Mouse (Mus musculus) adrenal gland, adult 2 months (tissue): ENCODE results near the gene Zfp777. TPM values are rescaled to one million over a fixed set of nuclear protein-coding genes. Genes with fewer than 3 reads are reported as not detected.

ENCODE experiments used
- DNase-seq: peaks from one replicate; pipeline ENCODE4 v3.0.0; 2021
- microRNA-seq, 2 experiments: library from miRNA; unstranded; fragments of <30 nt; microRNA quantifications; one replicate each; pipeline ENCODE4 v1.2.0; 2021
- polyA plus RNA-seq: library from polyadenylated mRNA; depleted of rRNA; stranded (reverse); fragments of >200 nt; gene quantifications from 2 replicates; pipeline ENCODE4 v1.2.3, GENCODE M21; 2012; rRNA removed
- total RNA-seq, 2 experiments: library from RNA; stranded (reverse); gene quantifications; 2 replicates each; pipeline ENCODE4 v1.2.3; 2021

The Zfp777 gene
- total and polyA plus RNA-seq, 3 experiments: 20.1 to 24.3 (median 23.4) TPM

DNA sequence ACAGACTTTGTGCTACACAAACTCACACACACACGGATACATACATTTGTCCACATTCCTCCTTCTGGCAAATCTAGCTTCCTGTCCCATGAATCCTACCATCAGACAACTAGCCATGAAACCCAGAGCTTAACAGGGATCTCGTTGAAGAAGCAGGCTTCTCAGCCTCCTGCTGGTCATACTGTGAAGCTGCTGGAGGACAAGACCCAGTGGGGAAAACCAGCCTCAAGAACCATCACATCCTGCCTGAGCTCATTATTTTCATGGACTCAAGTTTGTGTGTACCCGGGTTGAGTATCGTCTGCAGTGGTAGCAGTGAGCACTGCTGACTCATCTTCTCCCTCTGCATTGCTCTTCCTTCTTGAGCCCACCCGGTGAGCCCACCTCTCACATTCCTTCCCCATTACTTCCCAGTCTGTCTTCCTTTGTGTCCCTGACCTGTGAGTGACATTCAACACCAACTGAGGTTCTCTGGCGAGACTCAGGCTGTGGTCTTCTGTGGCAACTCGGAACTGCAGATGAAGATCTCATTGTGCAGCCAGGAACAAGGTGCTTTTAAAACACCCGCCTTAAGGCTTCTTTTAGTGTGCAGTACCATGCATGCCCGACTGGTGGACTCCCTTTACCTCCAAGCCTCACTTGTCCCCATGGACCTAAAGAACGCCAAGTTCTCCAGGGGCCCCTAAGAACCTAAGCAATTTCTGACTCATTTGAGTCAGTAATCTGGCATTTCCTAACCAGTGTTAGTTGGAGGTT, 22.6 kb downstream of the Zfp777 start:
- DNase-seq: no peak

DNA sequence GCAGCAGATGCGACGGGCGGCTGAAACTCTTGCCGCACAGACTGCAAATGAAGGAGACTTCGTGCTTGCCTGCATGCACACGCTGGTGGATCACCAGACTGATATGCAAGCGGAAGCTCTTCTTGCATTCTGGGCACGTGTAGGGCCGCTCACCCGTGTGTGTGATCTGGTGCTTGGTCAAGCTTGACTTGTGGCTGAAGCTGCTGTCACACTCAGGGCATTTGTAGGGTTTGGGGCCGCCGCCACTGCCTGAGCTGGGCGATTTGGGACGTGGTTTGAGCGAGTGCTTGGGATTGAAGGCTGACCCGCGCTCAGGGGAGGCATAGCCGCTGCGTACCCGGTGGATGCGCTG, 23.7 kb downstream of the Zfp777 start:
- DNase-seq: no peak

GRCm38 (mm10) chr6:48024330-48024993, 24.2 kb downstream of the Zfp777 start:
- no peak for DNase-seq

DNA sequence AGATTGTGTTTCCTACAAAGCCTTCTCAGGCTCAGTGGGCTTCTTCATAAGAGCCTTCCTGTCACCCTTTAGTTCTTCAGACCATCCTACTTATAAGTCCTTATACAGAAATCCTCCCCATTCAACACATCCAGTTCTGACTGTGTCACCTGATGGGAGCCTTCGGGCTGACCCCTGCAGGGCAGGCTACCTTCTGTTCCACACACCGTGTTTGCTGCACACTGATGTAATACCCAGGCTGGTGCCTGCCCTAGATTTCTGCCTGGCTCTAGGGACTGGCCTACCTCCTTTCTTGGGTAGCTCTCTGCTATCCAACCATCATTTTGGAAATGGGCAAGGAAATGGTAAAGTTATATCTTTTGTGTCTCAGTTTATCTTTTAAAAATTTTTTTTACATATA, 26.0 kb downstream of the Zfp777 start:
- DNase-seq: no peak

- no peak for DNase-seq
Measured at GRCm38 (mm10) chr6:48021678-48022077, 27.0 kb downstream of the Zfp777 start.

DNA sequence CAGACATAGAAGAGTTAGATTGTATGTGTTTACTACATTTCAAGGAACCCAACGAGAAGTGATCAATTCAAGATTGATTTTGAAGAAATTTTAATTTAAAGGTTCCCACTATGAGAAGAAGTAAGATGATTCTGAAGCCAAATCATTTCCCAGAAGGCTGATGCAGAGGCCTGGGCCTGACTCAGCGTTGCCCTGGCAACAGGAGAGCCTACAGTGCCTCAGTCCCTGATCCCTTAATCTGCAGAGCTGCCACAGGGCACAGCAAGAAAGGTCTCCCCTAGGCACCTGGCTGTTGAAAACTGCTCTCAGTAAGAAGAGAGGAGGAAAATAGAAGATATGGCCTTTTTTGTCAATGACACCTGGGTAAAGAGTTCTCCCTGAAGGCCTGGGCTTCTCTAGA, 28.7 kb downstream of the Zfp777 start:
- peak; percentile 77 for DNase-seq

DNA sequence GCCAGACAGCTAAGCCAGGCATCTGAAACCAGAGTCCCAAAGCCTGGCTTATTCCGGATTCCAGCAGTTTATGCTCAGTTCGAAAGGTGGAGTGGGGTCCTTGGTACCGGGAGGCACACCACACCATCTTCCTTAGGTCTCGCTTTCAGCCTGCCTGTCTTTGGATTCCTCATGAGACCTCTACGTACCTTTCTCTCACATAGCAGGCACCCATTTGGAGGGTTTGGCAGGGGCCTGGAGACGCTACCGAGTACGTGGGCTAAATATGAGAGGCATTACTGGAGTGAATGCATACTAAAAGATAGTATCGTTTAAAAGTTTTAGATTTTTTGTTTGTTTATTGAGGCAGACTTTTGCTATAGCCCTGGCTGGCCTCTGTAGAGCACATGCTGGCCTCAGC, 31.9 kb downstream of the Zfp777 start:
- no peak for DNase-seq

DNA sequence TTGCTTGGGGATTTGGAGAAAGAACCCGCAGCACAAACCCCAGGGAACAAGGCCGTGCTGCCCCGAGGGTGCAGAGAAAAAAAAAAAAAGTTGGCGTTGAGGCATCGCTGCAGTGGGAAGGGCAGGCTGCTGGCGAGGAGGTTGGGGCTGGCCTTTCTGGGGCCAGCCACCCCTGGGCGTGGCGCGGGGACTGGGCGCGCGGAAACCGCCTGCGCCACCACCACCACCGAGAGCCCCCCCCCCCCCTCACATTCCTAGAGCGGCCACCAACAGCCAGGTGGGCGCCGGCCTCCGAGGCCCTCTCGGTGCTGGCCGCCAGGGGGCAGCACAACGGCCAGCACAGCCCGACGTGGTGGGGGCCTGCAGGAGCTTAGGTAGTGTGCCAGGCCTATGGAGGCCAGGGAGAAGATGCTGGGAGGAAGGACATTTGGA, 32.6 kb downstream of the Zfp777 start:
- peak; percentile 77 for DNase-seq

DNA sequence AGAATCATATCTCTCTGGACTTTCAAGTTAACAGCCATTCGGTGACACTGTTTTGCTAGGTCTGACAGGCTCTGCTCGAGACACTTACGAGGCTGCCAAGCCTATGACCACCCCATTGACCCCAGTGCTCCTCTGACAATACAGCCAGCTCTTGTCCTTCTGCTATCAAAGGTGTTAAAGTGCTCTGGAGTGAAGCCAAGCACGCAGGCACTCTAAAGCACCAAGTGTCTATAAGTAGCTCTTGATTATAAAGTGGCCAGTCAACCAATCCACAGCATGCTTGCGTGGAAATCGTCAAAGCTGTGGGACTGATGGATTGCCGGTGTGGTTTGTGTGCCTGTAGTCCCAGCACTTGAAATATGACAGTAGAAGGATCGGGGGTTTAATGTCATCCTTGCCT, 38.0 kb downstream of the Zfp777 start:
- DNase-seq: no peak

DNA sequence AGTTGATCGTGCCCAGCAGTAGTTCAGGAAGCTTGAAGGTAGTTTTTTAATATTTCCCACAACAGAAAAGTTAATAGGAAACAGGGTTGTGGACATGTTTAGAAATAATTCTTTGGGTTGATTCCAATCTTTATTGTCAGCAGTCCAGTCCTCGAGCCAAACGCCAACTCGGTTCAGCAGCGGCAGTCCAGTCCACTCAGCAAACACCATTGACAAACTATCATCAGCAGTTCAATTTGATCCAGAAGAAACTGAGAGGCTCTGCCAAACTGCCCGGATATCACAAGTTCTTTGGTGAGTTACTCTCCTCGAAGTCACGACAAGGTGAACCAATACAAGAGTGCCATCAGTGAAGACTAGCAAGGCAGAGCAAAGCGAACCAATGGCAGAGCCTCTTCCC, 53.0 kb downstream of the Zfp777 start:
- no peak for DNase-seq

- DNase-seq: no peak
Measured at GRCm38 (mm10) chr6:47983936-47984335, 64.8 kb downstream of the Zfp777 start.

GRCm38 (mm10) chr6:47978897-47979368, 69.8 kb downstream of the Zfp777 start:
- peak; percentile 94 for DNase-seq

- no peak for DNase-seq
Measured at GRCm38 (mm10) chr6:47974599-47974998, 74.1 kb downstream of the Zfp777 start.

Small RNAs within 50 kb of the gene (microRNA-seq; reads per million reads assigned to microRNA genes)
- 0.22 to 0.41 reads per million in 2 experiments for gene Gm24563

Other genes with a start within 250 kb of the Zfp777 start
- gene Pdia4, start 235.5 kb downstream of the Zfp777 start, total RNA-seq: 100 to 1,000 TPM in 1 of 2 experiments, 10 to 100 TPM in 1; 93.2 to 114 TPM
- 7.9 and 8.7 TPM in 2 replicates for gene Pdia4, start 235.5 kb downstream of the Zfp777 start, polyA plus RNA-seq
- under 1 TPM; 0.78 to 0.93 TPM for gene Zfp786, start 218.0 kb downstream of the Zfp777 start, total RNA-seq
- 0.30 and 0.37 TPM in 2 replicates for gene Zfp786, start 218.0 kb downstream of the Zfp777 start, polyA plus RNA-seq
- 10 to 100 TPM; 10.5 to 12.1 TPM for gene Zfp398, start 213.2 kb downstream of the Zfp777 start, total RNA-seq
- gene Zfp398, start 213.2 kb downstream of the Zfp777 start, polyA plus RNA-seq: 11.7 and 13.4 TPM in 2 replicates
- gene Zfp282, start 171.7 kb downstream of the Zfp777 start, total RNA-seq: 1 to 10 TPM; 7.0 to 9.2 TPM
- 6.9 and 7.1 TPM in 2 replicates for gene Zfp282, start 171.7 kb downstream of the Zfp777 start, polyA plus RNA-seq
- 10 to 100 TPM; 13.4 to 15.5 TPM for gene Zfp212, start 128.4 kb downstream of the Zfp777 start, total RNA-seq
- 8.2 and 8.4 TPM in 2 replicates for gene Zfp212, start 128.4 kb downstream of the Zfp777 start, polyA plus RNA-seq
- gene Zfp956, start 95.5 kb downstream of the Zfp777 start, total RNA-seq: 1 to 10 TPM; 3.8 to 8.6 TPM
- 10.4 and 11.6 TPM in 2 replicates for gene Zfp956, start 95.5 kb downstream of the Zfp777 start, polyA plus RNA-seq
- 10 to 100 TPM; 23.4 to 24.8 TPM for gene Zfp746, start 37.7 kb upstream of the Zfp777 start, total RNA-seq
- gene Zfp746, start 37.7 kb upstream of the Zfp777 start, polyA plus RNA-seq: 21.0 and 23.7 TPM in 2 replicates